Mouse (Mus musculus) neural tube, embryonic 10.5 days (tissue): Measurements from ENCODE around the gene Evi2b.

Source experiments
- DNase-seq: peaks from one replicate; pipeline ENCODE4 v3.0.0-alpha.2; 2017; ENCODE audit warnings: low spot score; ENCODE audit errors: extremely low spot score

The Evi2b gene

DNA sequence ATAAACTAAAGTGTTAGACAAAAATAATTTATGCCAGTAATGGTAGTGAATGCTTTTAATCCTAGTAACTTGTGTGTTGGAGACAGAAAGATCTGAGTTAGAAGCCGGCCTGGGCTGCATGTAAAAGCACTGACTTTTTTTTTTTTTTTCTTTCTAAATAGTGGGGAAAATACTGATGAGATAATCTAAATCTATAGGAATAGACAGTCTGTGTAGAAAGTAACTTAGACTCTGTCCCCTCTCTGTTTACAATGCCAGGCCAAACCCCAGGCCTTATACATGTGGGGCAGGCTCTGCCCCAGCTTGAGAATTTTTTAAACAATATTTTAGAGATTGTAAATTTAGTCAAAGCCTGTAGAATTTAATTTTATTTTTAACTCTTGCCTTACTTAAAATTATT lies 618 bp downstream of the Evi2b start:
- no peak for DNase-seq

DNA sequence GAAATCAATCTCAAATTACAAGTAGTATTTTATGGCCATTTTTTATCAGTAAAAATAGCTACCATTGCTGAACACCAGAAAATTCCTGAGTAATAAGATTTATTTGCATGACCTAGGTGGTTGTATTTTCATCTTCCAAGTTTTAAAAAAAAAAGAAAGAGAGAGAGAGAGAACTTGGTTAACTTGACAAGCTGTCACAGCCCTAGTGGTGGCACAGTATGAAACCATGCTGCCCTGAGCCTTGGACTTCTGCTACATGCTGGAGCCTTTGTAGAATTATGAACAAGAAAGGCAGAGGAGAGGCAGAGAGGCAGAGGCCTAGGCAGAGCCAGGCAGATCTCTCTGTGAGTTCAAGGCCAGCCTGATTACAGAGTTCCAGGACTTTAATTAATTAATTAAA lies 1.6 kb downstream of the Evi2b start:
- no peak for DNase-seq

DNA sequence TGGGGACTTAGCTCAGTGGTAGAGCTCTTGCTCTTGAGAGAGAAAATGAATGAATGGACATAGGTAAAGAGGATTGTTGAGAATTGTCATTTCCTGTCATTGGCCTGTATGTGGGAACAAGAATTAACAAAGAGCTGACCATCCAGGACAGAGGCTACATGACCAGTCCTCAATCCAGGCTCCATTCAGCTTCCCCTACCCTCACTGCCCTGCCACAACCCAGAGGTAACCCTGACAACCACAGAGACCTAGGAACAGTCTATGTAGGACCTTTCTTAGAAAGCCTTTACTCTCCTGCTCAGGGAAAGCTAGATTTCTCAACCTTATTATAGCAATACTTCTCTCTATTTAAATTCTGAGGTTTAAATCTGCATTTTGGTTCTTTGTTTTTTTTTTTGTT lies 2.8 kb downstream of the Evi2b start:
- no peak for DNase-seq

DNA sequence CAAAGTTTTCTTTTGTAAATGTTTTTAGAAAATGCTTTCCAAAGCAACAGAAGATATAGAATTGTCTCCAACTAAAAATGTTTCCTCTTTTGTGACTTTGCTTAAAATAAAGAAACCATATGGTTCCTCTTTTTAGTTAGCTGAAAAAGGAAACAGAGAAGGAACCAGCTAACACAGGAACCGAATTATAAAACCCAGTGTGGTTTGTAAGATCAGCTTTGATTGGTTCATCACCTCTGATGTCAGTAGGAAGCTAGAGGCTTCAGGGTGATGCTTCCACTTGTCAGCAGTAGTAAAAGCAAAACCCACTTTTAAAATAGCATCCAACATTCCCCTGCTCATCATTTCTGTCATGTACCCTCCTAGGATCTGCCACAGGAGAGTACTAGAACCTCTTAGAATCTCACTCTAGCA lies 3.7 kb downstream of the Evi2b start:
- DNase-seq: no peak

DNA sequence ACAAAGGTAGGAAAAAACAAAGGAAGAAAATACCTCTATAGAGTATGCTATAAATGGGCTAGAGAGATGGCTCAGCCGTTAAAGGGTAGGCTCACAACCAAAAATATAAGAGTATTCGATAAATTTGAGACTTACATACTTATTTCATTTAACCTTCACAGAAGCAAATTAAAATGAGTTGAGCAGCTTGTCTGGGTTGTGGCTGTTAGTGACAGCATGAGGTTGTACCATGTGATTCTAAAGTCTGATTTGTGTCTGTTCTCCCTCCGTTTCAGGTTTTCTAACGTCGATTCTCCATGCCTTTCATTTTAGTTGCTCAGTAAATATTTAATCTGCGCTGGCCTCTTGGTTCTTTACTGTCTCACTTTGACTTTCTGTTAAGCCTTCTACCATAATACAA lies 4.3 kb downstream of the Evi2b start:
- DNase-seq: no peak

DNA sequence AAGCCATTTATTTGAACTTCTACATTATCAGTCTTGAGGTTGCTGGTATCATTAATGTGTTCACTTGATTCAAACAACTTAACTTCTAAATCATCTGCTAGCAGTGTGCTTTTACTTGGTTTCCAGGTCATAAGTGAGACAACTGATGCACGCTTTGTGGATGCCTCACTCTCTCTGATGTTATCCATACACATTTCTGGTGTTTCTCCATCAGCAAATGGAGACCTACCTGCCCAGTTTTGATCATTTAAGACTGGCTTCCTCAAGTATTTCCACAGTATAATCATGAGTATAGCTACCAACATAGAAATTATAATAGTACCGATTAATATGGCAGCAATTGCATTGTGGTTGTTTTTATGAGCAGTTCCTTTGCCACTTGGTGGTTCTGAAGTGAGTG lies 7.8 kb downstream of the Evi2b start:
- no peak for DNase-seq

DNA sequence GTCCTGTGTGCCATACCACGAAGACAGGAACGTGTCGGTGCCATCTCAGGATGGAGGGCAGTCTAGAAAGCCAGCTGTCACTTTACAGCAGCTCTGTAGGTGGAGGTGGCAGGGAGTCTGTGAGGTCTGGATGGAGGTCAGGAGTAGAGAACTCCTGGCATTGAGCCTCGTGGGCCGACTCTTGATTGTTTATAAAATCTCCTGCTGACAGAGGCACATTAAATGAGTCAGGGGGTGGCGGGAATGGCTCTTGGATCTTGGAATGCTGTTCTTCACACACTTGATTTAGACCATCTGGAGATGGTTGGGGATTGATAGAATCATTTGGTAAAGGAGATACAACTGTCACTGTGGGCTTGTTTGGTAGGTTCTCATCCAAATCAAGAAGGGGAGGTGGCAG lies 8.2 kb downstream of the Evi2b start:
- DNase-seq: no peak

DNA sequence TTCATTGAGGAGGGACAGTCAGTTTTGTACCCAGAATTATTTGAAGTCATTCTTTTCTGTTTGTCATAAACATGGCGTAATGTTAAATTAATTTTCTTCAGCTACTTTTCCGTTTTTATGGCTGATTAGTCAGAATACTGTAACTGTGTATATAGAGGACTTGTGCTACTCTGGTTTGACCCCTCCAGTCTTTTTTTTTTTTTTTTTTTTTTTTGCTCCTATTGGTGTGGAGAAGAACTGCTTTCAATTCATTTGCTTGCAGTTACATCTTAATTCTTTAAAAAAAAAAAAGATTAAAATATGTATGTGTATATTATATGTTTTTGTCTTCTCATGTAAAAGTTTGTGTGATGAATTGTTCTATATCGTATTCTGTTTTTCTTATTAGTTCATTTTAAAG lies 11.6 kb downstream of the Evi2b start:
- DNase-seq: no peak

DNA sequence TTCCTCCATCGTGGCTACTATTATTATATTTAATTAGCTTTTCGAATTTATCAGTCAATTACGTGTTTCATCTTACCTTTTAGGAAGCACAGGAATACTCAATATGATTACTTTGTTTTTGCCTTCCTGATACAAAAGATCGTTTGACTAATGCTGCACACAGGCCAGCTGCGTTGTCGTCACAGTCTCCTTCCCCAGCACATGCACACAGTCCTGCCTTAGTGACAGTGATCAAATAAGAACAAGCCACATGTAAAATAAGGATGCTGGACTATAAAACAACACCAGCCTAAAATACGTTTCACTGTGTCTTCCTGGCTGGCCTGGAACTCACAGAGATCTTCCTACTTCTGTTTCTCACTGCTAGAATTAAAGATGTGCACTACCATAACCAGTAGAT lies 19.1 kb downstream of the Evi2b start:
- DNase-seq: no peak

DNA sequence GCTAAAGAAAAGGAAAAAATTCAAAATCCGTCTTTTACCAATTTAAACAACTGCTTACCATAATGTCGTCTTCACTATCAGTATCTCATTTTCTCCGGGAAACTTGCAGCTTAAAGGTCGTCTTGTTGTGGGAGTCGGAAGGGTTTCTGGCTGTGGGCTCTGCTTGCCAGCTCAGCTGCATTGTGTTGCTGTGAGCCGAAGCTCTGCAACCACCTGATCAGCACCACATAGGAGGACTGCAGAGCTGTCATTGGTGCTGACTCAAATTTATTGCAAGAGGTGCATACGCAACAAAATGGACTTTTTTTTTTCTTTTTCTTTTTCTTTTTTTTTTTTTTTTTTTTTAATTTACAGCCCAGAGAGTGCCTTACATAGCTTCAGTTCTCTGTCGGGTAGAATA lies 19.7 kb downstream of the Evi2b start, which contains the start of gene Omg:
Omg (minus strand) TSS at position 240 of the 400 bp plus-strand sequence.
- DNase-seq: no peak

DNA sequence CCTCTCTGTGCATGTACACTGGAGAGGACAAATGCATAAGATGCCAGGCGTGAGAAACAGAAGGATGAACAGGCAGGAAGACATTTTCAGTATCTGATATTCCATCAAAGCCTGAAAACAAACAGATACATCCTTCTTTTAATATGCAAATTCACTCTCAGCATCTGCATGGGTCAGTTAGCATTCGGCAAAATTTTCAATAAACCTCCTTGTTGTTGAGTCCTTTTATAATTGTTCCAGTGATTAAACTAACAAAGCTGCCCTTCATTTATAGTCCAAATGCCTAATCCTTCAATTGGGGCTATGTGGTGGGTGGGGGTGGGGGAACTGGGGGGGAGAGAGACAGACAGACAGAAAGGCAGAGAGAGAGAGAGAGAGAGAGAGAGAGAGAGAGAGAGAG lies 20.6 kb downstream of the Evi2b start:
- DNase-seq: no peak

DNA sequence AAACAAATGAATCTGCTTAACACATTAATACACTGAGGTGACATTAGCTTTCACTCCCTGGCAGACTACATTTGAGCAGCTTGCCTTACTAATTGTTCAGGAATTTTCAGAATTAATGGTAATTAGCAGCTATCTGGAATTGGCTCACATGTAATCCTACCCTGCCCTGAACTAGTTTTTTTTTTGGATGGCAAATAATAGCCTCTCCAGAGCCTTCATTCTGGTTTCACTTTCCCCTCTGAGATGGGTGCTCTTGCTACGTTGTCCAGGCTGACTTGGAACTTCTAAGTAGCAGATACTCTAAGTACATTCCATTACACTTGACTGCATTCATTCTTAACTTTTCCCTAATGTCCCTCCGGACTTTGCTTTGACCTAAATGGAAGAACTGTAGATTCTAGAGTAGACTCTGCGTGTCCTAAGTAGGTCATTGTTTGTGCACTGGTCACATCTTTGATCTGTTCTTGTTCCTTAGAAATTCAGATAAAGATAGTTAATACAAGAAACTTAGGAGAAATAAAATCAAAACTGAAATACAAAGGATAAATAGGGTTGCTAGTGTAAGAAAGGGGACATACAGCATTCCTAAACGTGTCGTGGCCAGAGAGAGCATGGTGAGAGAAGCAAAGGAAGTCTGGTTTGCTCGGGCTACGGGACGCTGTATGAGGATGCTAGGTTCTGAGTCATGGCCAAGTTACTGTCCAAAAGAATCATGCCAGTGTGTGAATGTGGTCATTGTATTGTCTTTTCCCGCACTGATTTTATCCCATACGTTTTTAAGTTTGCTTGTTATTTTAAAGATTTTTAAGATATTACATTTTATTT lies 28.4 kb downstream of the Evi2b start:
- no peak for DNase-seq

DNA sequence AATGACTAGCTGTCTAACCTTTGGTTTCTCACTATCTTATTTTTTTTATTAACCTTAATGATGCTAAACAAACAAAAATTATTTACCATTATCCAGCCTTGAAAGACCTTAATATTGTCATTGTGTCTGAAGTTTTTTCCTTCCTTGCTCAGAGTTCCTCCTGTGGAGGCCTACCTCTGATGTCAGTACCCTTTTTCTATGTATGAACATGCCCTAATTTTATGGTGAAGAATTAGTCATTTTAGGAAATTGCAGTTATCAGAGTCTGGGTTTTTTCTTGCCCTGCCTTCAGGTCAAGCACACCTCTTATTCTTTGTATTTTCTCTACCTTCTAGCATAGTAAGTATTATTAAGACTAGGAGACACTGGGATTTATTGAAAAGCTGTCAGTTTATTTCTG lies 38.8 kb downstream of the Evi2b start:
- no peak for DNase-seq

DNA sequence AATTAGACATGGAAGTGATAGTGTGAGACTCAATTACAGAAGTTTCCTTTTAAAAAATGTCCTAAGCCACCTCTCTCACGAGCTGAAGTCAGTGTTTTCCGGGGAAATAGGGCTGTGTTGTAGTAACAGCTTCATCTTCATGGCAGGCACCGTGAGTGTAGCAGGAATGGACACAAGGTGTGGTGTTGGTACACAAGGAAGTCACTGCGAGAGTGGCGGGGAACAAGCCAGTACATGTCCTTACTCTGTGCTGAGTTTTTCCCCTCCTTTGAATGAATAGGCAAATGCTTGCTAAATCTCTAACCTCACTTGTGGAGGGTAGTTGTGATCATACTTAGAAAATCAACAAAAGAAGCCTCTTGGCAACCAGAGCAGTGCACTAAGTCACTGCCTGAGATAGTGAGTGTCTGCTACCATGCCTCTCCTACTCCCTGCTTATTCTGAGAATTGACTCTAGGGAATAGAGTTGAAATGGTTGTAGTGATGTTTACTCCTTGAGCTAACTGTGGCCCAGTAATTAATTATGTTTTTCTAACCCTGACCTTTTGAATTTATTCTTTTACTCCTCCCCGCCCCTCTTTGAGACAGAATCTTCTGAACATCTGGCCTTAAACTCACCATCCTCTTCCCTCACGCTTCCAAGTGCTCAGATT lies 39.6 kb downstream of the Evi2b start:
- DNase-seq: no peak

DNA sequence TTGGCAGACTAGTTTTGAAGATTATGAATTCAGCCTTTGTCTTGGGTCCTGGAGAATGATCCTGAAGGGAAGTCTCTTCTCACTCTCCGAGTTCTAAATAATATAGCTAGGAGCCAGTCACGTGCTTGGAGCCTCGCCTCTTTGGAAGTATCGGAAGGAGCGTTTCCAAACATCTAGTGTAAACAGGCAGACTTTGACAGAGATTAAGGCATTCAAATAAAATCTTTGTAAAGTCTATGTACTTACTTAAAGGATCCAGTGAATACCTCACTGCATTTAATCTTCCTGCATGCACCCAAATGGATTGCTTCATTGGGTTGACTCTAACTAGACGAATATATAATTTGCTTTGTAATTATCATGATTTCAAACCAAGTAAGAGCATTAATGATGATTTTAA lies 40.2 kb downstream of the Evi2b start:
- no peak for DNase-seq

DNA sequence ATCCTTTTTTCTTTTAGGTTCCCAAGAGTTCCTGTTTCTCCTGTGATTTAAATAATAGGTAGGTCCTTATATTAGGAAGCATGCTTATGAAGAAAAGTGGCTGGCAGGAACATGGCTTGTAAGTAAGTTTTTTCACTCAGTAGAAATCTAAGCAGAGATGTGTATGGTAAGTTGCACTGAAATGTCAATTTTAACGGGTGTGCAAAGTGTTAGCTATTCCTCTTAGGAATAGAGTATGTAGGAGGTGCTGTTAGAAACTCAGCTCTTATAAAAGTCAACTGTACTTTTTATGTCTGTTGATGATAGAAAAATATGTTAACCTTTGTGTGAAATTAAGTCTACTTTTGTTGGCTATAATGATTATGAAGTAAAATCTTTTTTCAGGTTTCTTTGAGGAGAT lies 55.5 kb downstream of the Evi2b start:
- no peak for DNase-seq
